Mouse (Mus musculus): Measurements from ENCODE around the gene Clcn1. TPM values are rescaled to one million over a fixed set of nuclear protein-coding genes. Genes with fewer than 3 reads are reported as not detected.
A peak's percentile ranks its signal among the peaks of the same experiment; 100 is the strongest.

Clcn1 gene
- polyA plus RNA-seq, 1 experiment from 2014 or later: 1.0 TPM

- Histone ChIP-seq H3K36me3 (replicated peaks; ENCODE audit: control insufficient read depth, insufficient read depth, low read depth, low read length) (no peaks in the 10 kb centered on the region), H3K9ac (replicated peaks; ENCODE audit: low read length) (no peak overlapping the region), H3K4me2 (ENCODE audit: low read depth, low read length) (no peak overlapping the region), H3K4me1 (ENCODE audit: control insufficient read depth, insufficient read depth, low read length) (no peaks in the 10 kb centered on the region), H3K27me3 (ENCODE audit: control insufficient read depth, insufficient read depth, low read length) (no peaks in the 10 kb centered on the region), H3K9me3 (replicated peaks; ENCODE audit: control insufficient read depth, low read length) (no peaks in the 10 kb centered on the region), H3K4me3 (ENCODE audit: low read depth, low read length) (no peak overlapping the region), H3K27ac (replicated peaks; ENCODE audit: low read depth, low read length) (no peak overlapping the region)
- ATAC-seq (replicated peaks; ENCODE audit: insufficient number of reproducible peaks, low FRiP score, low TSS enrichment, low read depth) (no peak), DNase-seq (ENCODE audit: low spot score) (no peak)
- WGBS: 90% methylated on average over 2 of the region's 2 CpGs
Observed at GRCm38 (mm10) chr6:42339189-42339588, 52.7 kb downstream of the Clcn1 start.

GRCm38 (mm10) chr6:42339981-42340380, 53.5 kb downstream of the Clcn1 start:
- no peak for ATAC-seq (replicated peaks; ENCODE audit: insufficient number of reproducible peaks, low FRiP score, low TSS enrichment, low read depth)
- H3K9me3 ChIP-seq (replicated peaks; ENCODE audit: control insufficient read depth, low read length): no peaks in the 10 kb centered on the region

GRCm38 (mm10) chr6:42342171-42342570, 55.7 kb downstream of the Clcn1 start:
- 74% methylated on average over 1 of the region's 1 CpGs for WGBS
- ATAC-seq (replicated peaks; ENCODE audit: insufficient number of reproducible peaks, low FRiP score, low TSS enrichment, low read depth) (no peak), DNase-seq (ENCODE audit: low spot score) (no peak)

More at GRCm38 (mm10) chr6:42339981-42340380, 53.5 kb downstream of the Clcn1 start:
- WGBS: 72% methylated on average over 5 of the region's 5 CpGs
- no peak for DNase-seq (ENCODE audit: low spot score)
- Histone ChIP-seq H3K27ac (replicated peaks; ENCODE audit: low read depth, low read length) (no peak overlapping the region), H3K9ac (replicated peaks; ENCODE audit: low read length) (no peak overlapping the region), H3K4me3 (ENCODE audit: low read depth, low read length) (no peak overlapping the region), H3K4me2 (ENCODE audit: low read depth, low read length) (no peak overlapping the region), H3K4me1 (ENCODE audit: control insufficient read depth, insufficient read depth, low read length) (no peaks in the 10 kb centered on the region), H3K36me3 (replicated peaks; ENCODE audit: control insufficient read depth, insufficient read depth, low read depth, low read length) (no peaks in the 10 kb centered on the region), H3K27me3 (ENCODE audit: control insufficient read depth, insufficient read depth, low read length) (no peaks in the 10 kb centered on the region)

GRCm38 (mm10) chr6:42343361-42344120, 57.1 kb downstream of the Clcn1 start:
- Histone ChIP-seq H3K4me2 (ENCODE audit: low read depth, low read length) (no peak overlapping the region), H3K27me3 (ENCODE audit: control insufficient read depth, insufficient read depth, low read length) (no peaks in the 10 kb centered on the region), H3K9me3 (replicated peaks; ENCODE audit: control insufficient read depth, low read length) (no peaks in the 10 kb centered on the region), H3K27ac (replicated peaks; ENCODE audit: low read depth, low read length) (no peak overlapping the region), H3K9ac (replicated peaks; ENCODE audit: low read length) (no peak overlapping the region), H3K4me1 (ENCODE audit: control insufficient read depth, insufficient read depth, low read length) (no peaks in the 10 kb centered on the region), H3K36me3 (replicated peaks; ENCODE audit: control insufficient read depth, insufficient read depth, low read depth, low read length) (no peaks in the 10 kb centered on the region), H3K4me3 (ENCODE audit: low read depth, low read length) (no peak overlapping the region)
- no peak for DNase-seq (ENCODE audit: low spot score)
- 83% methylated on average over 9 of the region's 9 CpGs for WGBS
- ATAC-seq (replicated peaks; ENCODE audit: insufficient number of reproducible peaks, low FRiP score, low TSS enrichment, low read depth): no peak

More at GRCm38 (mm10) chr6:42342171-42342570, 55.7 kb downstream of the Clcn1 start:
- Histone ChIP-seq H3K36me3 (replicated peaks; ENCODE audit: control insufficient read depth, insufficient read depth, low read depth, low read length) (no peaks in the 10 kb centered on the region), H3K4me2 (ENCODE audit: low read depth, low read length) (no peak overlapping the region), H3K9me3 (replicated peaks; ENCODE audit: control insufficient read depth, low read length) (no peaks in the 10 kb centered on the region), H3K4me3 (ENCODE audit: low read depth, low read length) (no peak overlapping the region), H3K27ac (replicated peaks; ENCODE audit: low read depth, low read length) (no peak overlapping the region), H3K9ac (replicated peaks; ENCODE audit: low read length) (no peak overlapping the region), H3K27me3 (ENCODE audit: control insufficient read depth, insufficient read depth, low read length) (no peaks in the 10 kb centered on the region), H3K4me1 (ENCODE audit: control insufficient read depth, insufficient read depth, low read length) (no peaks in the 10 kb centered on the region)

DNA sequence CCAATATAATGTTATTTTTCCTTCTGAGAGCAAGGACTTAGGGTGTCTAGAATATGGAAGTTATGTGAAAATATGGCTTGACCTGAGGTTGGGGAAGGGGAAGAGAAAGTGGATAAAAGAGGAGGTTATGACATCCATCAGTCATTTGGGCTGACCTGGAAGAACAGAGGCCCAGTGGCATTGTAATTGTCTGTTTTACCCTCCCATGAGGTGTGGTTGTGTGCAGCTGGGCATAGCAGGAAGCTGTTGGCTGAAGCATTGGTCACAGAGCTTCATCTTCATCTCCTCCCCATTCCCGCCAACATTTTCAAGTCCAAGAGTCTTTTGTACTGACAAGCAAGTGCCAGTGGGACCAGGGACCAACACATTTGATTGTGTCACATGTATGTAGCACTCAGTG, 57.8 kb downstream of the Clcn1 start:
- Histone ChIP-seq H3K9ac (replicated peaks; ENCODE audit: low read length) (no peak overlapping the region), H3K9me3 (replicated peaks; ENCODE audit: control insufficient read depth, low read length) (no peaks in the 10 kb centered on the region), H3K27me3 (ENCODE audit: control insufficient read depth, insufficient read depth, low read length) (no peaks in the 10 kb centered on the region), H3K4me3 (ENCODE audit: low read depth, low read length) (no peak overlapping the region), H3K4me2 (ENCODE audit: low read depth, low read length) (no peak overlapping the region), H3K4me1 (ENCODE audit: control insufficient read depth, insufficient read depth, low read length) (no peaks in the 10 kb centered on the region), H3K36me3 (replicated peaks; ENCODE audit: control insufficient read depth, insufficient read depth, low read depth, low read length) (no peaks in the 10 kb centered on the region), H3K27ac (replicated peaks; ENCODE audit: low read depth, low read length) (no peak overlapping the region)
- no peak for ATAC-seq (replicated peaks; ENCODE audit: insufficient number of reproducible peaks, low FRiP score, low TSS enrichment, low read depth)
- no peak for DNase-seq (ENCODE audit: low spot score)
- 94% methylated on average over 1 of the region's 1 CpGs for WGBS

GRCm38 (mm10) chr6:42348281-42349005, 62.0 kb downstream of the Clcn1 start:
- Histone ChIP-seq H3K4me1 (ENCODE audit: control insufficient read depth, insufficient read depth, low read length) (peaks cover 4% of the 10 kb centered on the region), H3K36me3 (replicated peaks; ENCODE audit: control insufficient read depth, insufficient read depth, low read depth, low read length) (no peaks in the 10 kb centered on the region; the same call in 1 of the 2 replicates), H3K9ac (replicated peaks; ENCODE audit: low read length) (no peak overlapping the region; the same call in 1 of the 2 replicates), H3K27me3 (ENCODE audit: control insufficient read depth, insufficient read depth, low read length) (no peaks in the 10 kb centered on the region), H3K4me3 (ENCODE audit: low read depth, low read length) (peak overlapping the region; percentile 80; the same call in 1 of the 2 replicates), H3K9me3 (replicated peaks; ENCODE audit: control insufficient read depth, low read length) (no peaks in the 10 kb centered on the region), H3K27ac (replicated peaks; ENCODE audit: low read depth, low read length) (no peak overlapping the region), H3K4me2 (ENCODE audit: low read depth, low read length) (no peak overlapping the region; the same call in 1 of the 2 replicates)
- 37% methylated on average over 12 of the region's 12 CpGs for WGBS
- no peak for ATAC-seq (replicated peaks; ENCODE audit: insufficient number of reproducible peaks, low FRiP score, low TSS enrichment, low read depth)
- no peak for DNase-seq (ENCODE audit: low spot score)

DNA sequence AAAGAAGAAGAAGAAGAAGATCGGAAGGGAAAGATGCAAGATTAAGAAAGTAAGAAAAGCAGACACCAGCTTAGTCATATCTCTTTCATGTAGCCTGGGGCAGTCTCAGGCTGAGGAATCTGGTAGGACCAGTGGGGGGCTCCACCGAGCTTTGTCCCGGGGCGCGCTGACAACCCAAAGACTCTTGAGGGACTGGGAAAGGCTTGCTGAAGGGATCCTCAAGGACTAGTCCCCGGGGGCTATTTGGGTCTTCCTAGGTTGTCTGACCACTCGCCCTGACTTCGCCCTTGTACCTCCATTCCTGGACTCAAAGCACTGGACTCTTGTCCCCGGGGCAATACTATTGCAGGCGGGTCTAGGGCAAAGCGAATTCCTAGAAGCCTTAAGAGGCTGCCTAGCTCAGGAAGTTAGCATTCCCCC, 62.5 kb downstream of the Clcn1 start:
- ATAC-seq (replicated peaks; ENCODE audit: insufficient number of reproducible peaks, low FRiP score, low TSS enrichment, low read depth): no peak; the same call in 1 of the 2 replicates
- Histone ChIP-seq H3K27ac (replicated peaks; ENCODE audit: low read depth, low read length) (peak overlapping the region; percentile 93), H3K4me3 (ENCODE audit: low read depth, low read length) (peak overlapping the region; percentile 80), H3K9ac (replicated peaks; ENCODE audit: low read length) (peak overlapping the region; percentile 86), H3K36me3 (replicated peaks; ENCODE audit: control insufficient read depth, insufficient read depth, low read depth, low read length) (no peaks in the 10 kb centered on the region; the same call in 1 of the 2 replicates), H3K27me3 (ENCODE audit: control insufficient read depth, insufficient read depth, low read length) (no peaks in the 10 kb centered on the region), H3K4me1 (ENCODE audit: control insufficient read depth, insufficient read depth, low read length) (peaks cover 4% of the 10 kb centered on the region), H3K4me2 (ENCODE audit: low read depth, low read length) (peak overlapping the region; percentile 79), H3K9me3 (replicated peaks; ENCODE audit: control insufficient read depth, low read length) (no peaks in the 10 kb centered on the region)
- DNase-seq (ENCODE audit: low spot score): peak; percentile 80
- WGBS: 0% methylated on average over 11 of the region's 11 CpGs

Measured in embryonic facial prominence, embryonic 11.5 days (tissue).